Mouse (Mus musculus) limb, embryonic 11.5 days (tissue): Measurements from ENCODE around the gene Dner. TPM values are rescaled to one million over a fixed set of nuclear protein-coding genes. Genes with fewer than 3 reads are reported as not detected.

Source experiments
- ATAC-seq: fragments of 200-750 bp; cut with Nextera tagmentation; 2 replicates; pipeline ENCODE4 v1.8.0; 2017; ENCODE audit warnings: low read depth; ENCODE audit not compliant: insufficient number of reproducible peaks, low FRiP score, low TSS enrichment
- DNase-seq: peaks from one replicate; pipeline ENCODE4 v3.0.0-alpha.2; 2015; ENCODE audit warnings: low spot score
- H3K27ac ChIP-seq: fragments of 300-500 bp; sonication (generic); replicated peaks from 2 replicates; pipeline ENCODE4 v1.5.1; 2014; ENCODE audit warnings: low read depth, mild to moderate bottlenecking, low read length
- H3K27me3 ChIP-seq: fragments of 300-500 bp; sonication (generic); 2 replicates; pipeline ENCODE4 v1.6.1; 2014; ENCODE audit warnings: mild to moderate bottlenecking, low read length, mixed read lengths; ENCODE audit not compliant: control insufficient read depth, insufficient read depth
- H3K36me3 ChIP-seq: fragments of 300-500 bp; sonication (generic); 2 replicates; pipeline ENCODE4 v1.6.1; 2014; ENCODE audit warnings: mild to moderate bottlenecking, low read length, moderate library complexity, mixed read lengths; ENCODE audit not compliant: control insufficient read depth, insufficient read depth
- H3K4me1 ChIP-seq: fragments of 300-500 bp; sonication (generic); 2 replicates; pipeline ENCODE4 v1.6.1; 2014; ENCODE audit warnings: low read length, mixed read lengths; ENCODE audit not compliant: control insufficient read depth, insufficient read depth
- H3K4me2 ChIP-seq: fragments of 300-500 bp; sonication (generic); 2 replicates; pipeline ENCODE4 v1.6.1; 2014; ENCODE audit warnings: low read depth, mild to moderate bottlenecking, moderate library complexity; ENCODE audit not compliant: severe bottlenecking
- H3K4me3 ChIP-seq: fragments of 300-500 bp; sonication (generic); 2 replicates; pipeline ENCODE4 v1.5.1; 2014; ENCODE audit warnings: low read depth, low read length
- H3K9ac ChIP-seq: fragments of 300-500 bp; sonication (generic); 2 replicates; pipeline ENCODE4 v1.6.1; 2014; ENCODE audit warnings: mild to moderate bottlenecking, low read length
- H3K9me3 ChIP-seq: fragments of 300-500 bp; sonication (generic); 2 replicates; pipeline ENCODE4 v1.6.1; 2016; ENCODE audit warnings: low read length; ENCODE audit not compliant: control insufficient read depth
- WGBS: fragments of 180-500 bp; shearing (Covaris S2); extraction: QIAGEN DNeasy Blood & Tissue Kit; methylation state at CpG from one replicate; pipeline ENCODE4 v1.1.7; 2014; 5-methylcytosine and 5-hydroxymethylcytosine counted together
- polyA plus RNA-seq: library from polyadenylated mRNA; unstranded; fragments of >200 nt; fragmentation: Nextera tagmentation; extraction: Ambion mirVana; gene quantifications from 2 replicates; pipeline ENCODE4 v1.2.1, GENCODE M21; 2014

Gene Dner
- polyA plus RNA-seq, 1 experiment from 2014 or later, result 1.1 TPM

- Histone ChIP-seq H3K36me3 (no peaks in the 10 kb centered on the region), H3K9me3 (no peaks in the 10 kb centered on the region), H3K4me1 (no peaks in the 10 kb centered on the region), H3K9ac (no peak overlapping the region), H3K27me3 (peaks cover 2% of the 10 kb centered on the region; the same call in 1 of the 2 replicates), H3K4me2 (no peak overlapping the region), H3K4me3 (no peak overlapping the region), H3K27ac (no peak overlapping the region)
- ATAC-seq (peak; percentile 96), DNase-seq (peak; percentile 43)
- WGBS, result 3% methylated on average over 2 of the region's 2 CpGs
Measured at GRCm38 (mm10) chr1:84549367-84550064, 146.5 kb downstream of the Dner start.

- Histone ChIP-seq H3K9ac (no peak overlapping the region), H3K4me1 (no peaks in the 10 kb centered on the region), H3K9me3 (no peaks in the 10 kb centered on the region), H3K27me3 (no peaks in the 10 kb centered on the region), H3K36me3 (no peaks in the 10 kb centered on the region), H3K4me2 (no peak overlapping the region), H3K27ac (no peak overlapping the region), H3K4me3 (no peak overlapping the region)
- ATAC-seq (no peak), DNase-seq (no peak)
- WGBS, result 32% methylated on average over 4 of the region's 4 CpGs
Measured at GRCm38 (mm10) chr1:84536069-84536468, 160.0 kb downstream of the Dner start.

GRCm38 (mm10) chr1:84525514-84525913 is 170.5 kb downstream of the Dner start:
- Histone ChIP-seq H3K4me3 (no peak overlapping the region), H3K27ac (no peak overlapping the region), H3K4me1 (no peaks in the 10 kb centered on the region), H3K9ac (no peak overlapping the region), H3K27me3 (no peaks in the 10 kb centered on the region), H3K9me3 (no peaks in the 10 kb centered on the region), H3K36me3 (no peaks in the 10 kb centered on the region), H3K4me2 (no peak overlapping the region)
- no peak for DNase-seq
- ATAC-seq, result no peak
- WGBS, result 90% methylated on average over 3 of the region's 3 CpGs

- H3K9me3 ChIP-seq, result no peaks in the 10 kb centered on the region
- no peaks in the 10 kb centered on the region for H3K36me3 ChIP-seq
- H3K27ac ChIP-seq, result no peak overlapping the region
- no peaks in the 10 kb centered on the region for H3K4me1 ChIP-seq
- no peak for ATAC-seq
- no peaks in the 10 kb centered on the region for H3K27me3 ChIP-seq
- WGBS, result 67% methylated on average over 4 of the region's 4 CpGs
- no peak for DNase-seq
- no peak overlapping the region for H3K4me2 ChIP-seq
- H3K4me3 ChIP-seq, result no peak overlapping the region
- H3K9ac ChIP-seq, result no peak overlapping the region
Measured at GRCm38 (mm10) chr1:84524413-84524812, 171.6 kb downstream of the Dner start.

- DNase-seq, result no peak
- Histone ChIP-seq H3K27ac (no peak overlapping the region), H3K9me3 (no peaks in the 10 kb centered on the region), H3K4me1 (no peaks in the 10 kb centered on the region), H3K27me3 (no peaks in the 10 kb centered on the region), H3K4me3 (no peak overlapping the region), H3K9ac (no peak overlapping the region), H3K4me2 (no peak overlapping the region), H3K36me3 (no peaks in the 10 kb centered on the region)
- ATAC-seq, result no peak
- WGBS, result 72% methylated on average over 4 of the region's 4 CpGs
Measured at GRCm38 (mm10) chr1:84522963-84523280, 173.1 kb downstream of the Dner start.

- Histone ChIP-seq H3K9me3 (no peaks in the 10 kb centered on the region), H3K27me3 (no peaks in the 10 kb centered on the region), H3K27ac (no peak overlapping the region), H3K4me3 (no peak overlapping the region), H3K9ac (no peak overlapping the region), H3K4me1 (no peaks in the 10 kb centered on the region), H3K36me3 (no peaks in the 10 kb centered on the region), H3K4me2 (no peak overlapping the region)
- no peak for DNase-seq
- WGBS, result 85% methylated on average over 4 of the region's 4 CpGs
- no peak for ATAC-seq
Measured at GRCm38 (mm10) chr1:84522256-84522962, 173.6 kb downstream of the Dner start.

- Histone ChIP-seq H3K4me3 (no peak overlapping the region), H3K27me3 (no peaks in the 10 kb centered on the region), H3K4me2 (no peak overlapping the region), H3K27ac (no peak overlapping the region), H3K36me3 (no peaks in the 10 kb centered on the region), H3K9me3 (no peaks in the 10 kb centered on the region), H3K9ac (no peak overlapping the region), H3K4me1 (no peaks in the 10 kb centered on the region)
- DNase-seq (no peak), ATAC-seq (no peak)
- 82% methylated on average over 4 of the region's 4 CpGs for WGBS
Measured at GRCm38 (mm10) chr1:84518347-84518746, 177.7 kb downstream of the Dner start.

- ATAC-seq, result no peak
Measured at GRCm38 (mm10) chr1:84513201-84513600, 182.8 kb downstream of the Dner start.

More at GRCm38 (mm10) chr1:84513201-84513600, 182.8 kb downstream of the Dner start:
- no peaks in the 10 kb centered on the region for H3K27me3 ChIP-seq
- DNase-seq, result no peak
- no peak overlapping the region for H3K27ac ChIP-seq
- H3K9me3 ChIP-seq, result no peaks in the 10 kb centered on the region
- no peak overlapping the region for H3K4me3 ChIP-seq
- H3K4me1 ChIP-seq, result no peaks in the 10 kb centered on the region
- no peaks in the 10 kb centered on the region for H3K36me3 ChIP-seq
- H3K9ac ChIP-seq, result no peak overlapping the region
- H3K4me2 ChIP-seq, result no peak overlapping the region
- 77% methylated on average over 3 of the region's 3 CpGs for WGBS
